Mouse (Mus musculus) gastrocnemius, adult 2 months (tissue): ENCODE results near the gene Lgr5. TPM values are rescaled to one million over a fixed set of nuclear protein-coding genes. Genes with fewer than 3 reads are reported as not detected.

Experiments
- DNase-seq: peaks from one replicate; pipeline ENCODE4 v3.0.0; 2022
- H3K27ac ChIP-seq: fragments of 200-600 bp; 2 replicates; pipeline ENCODE4 v1.8.1; 2022; ENCODE audit warnings: mild to moderate bottlenecking
- H3K4me3 ChIP-seq: fragments of 200-600 bp; 2 replicates; pipeline ENCODE4 v1.8.1; 2022; ENCODE audit warnings: mild to moderate bottlenecking, moderate library complexity
- CTCF ChIP-seq: fragments of 200-600 bp; IDR thresholded peaks from 2 replicates; pipeline ENCODE4 v1.8.1; 2022; ENCODE audit warnings: antibody characterized with exemption, mild to moderate bottlenecking, moderate library complexity
- intact Hi-C: fragments of 180-260 bp; cut with DNase I; formaldehyde crosslinking; loops from one replicate; pipeline ENCODE4 v1.15.1; 2025
- long read RNA-seq, 2 experiments: library from polyadenylated mRNA; stranded (forward); transcript quantifications; one replicate each; pipeline ENCODE4 v2.0.0; 2021
- total RNA-seq, 2 experiments: library from RNA; stranded (reverse); gene quantifications; 2 replicates each; pipeline ENCODE4 v1.2.3; 2021

Lgr5 gene
- total RNA-seq, result not detected
- long read RNA-seq, experiment 1, result 0 reads
- long read RNA-seq, experiment 2, result 0 reads

- Histone ChIP-seq H3K27ac (no peak within 1 kb of the TSS), H3K4me3 (peak within 1 kb of the TSS; percentile 67)
- peak; percentile 47 for DNase-seq
- peak; percentile 33 for TF ChIP-seq CTCF
- intact Hi-C loops, result no loop called here
Observed at GRCm38 (mm10) chr10:115587301-115587969, at the start of gene Lgr5. Gene Lgr5, minus strand, starts transcription at chr10:115587780.

- TF ChIP-seq CTCF, result no peak
- H3K4me3 ChIP-seq, result no peak overlapping the region
- DNase-seq, result no peak
- intact Hi-C loops, result no loop called here
- H3K27ac ChIP-seq, result no peak overlapping the region
Observed at GRCm38 (mm10) chr10:115626678-115627077, 39.1 kb upstream of the Lgr5 start.

- no peak for TF ChIP-seq CTCF
- intact Hi-C loops, result no loop called here
- Histone ChIP-seq H3K27ac (no peak overlapping the region), H3K4me3 (no peak overlapping the region)
- DNase-seq, result no peak
Observed at GRCm38 (mm10) chr10:115624957-115625356, 37.4 kb upstream of the Lgr5 start.

- intact Hi-C loops, result no loop called here
- H3K27ac ChIP-seq, result no peak overlapping the region
- DNase-seq, result peak; percentile 40
- TF ChIP-seq CTCF, result no peak
- H3K4me3 ChIP-seq, result peak overlapping the region; percentile 53
Observed at GRCm38 (mm10) chr10:115623956-115624671, 36.5 kb upstream of the Lgr5 start.

GRCm38 (mm10) chr10:115623481-115623880 lies 35.9 kb upstream of the Lgr5 start:
- H3K27ac ChIP-seq, result no peak overlapping the region
- H3K4me3 ChIP-seq, result no peak overlapping the region; the same call in 1 of the 2 replicates
- DNase-seq, result no peak
- intact Hi-C loops, result no loop called here
- TF ChIP-seq CTCF, result no peak

GRCm38 (mm10) chr10:115618288-115618856 lies 30.8 kb upstream of the Lgr5 start:
- TF ChIP-seq CTCF, result no peak
- H3K4me3 ChIP-seq, result no peak overlapping the region
- no peak overlapping the region for H3K27ac ChIP-seq
- intact Hi-C loops, result loop anchor here (5.0 kb wide), 1 partner anchor 211 kb away; no protein-coding TSS in a partner anchor
- DNase-seq, result no peak

- DNase-seq, result no peak
- H3K4me3 ChIP-seq, result no peak overlapping the region
- peak; percentile 65 for TF ChIP-seq CTCF
- intact Hi-C loops, result loop anchor here (2.0 to 5.0 kb wide), 2 partner anchors 210 to 295 kb away; no protein-coding TSS in a partner anchor
- H3K27ac ChIP-seq, result no peak overlapping the region
Observed at GRCm38 (mm10) chr10:115617456-115618287, 30.1 kb upstream of the Lgr5 start.

GRCm38 (mm10) chr10:115595748-115596147 lies 8.2 kb upstream of the Lgr5 start:
- intact Hi-C loops, result no loop called here
- TF ChIP-seq CTCF, result no peak
- DNase-seq, result no peak
- Histone ChIP-seq H3K4me3 (no peak overlapping the region), H3K27ac (no peak overlapping the region)

- peak overlapping the region; percentile 34; the same call in 1 of the 2 replicates for H3K4me3 ChIP-seq
- DNase-seq, result no peak
- no peak overlapping the region for H3K27ac ChIP-seq
- intact Hi-C loops, result no loop called here
- TF ChIP-seq CTCF, result no peak
Observed at GRCm38 (mm10) chr10:115593651-115594050, 6.1 kb upstream of the Lgr5 start.

GRCm38 (mm10) chr10:115593221-115593620 lies 5.6 kb upstream of the Lgr5 start:
- TF ChIP-seq CTCF, result no peak
- intact Hi-C loops, result no loop called here
- DNase-seq, result no peak
- H3K4me3 ChIP-seq, result peak overlapping the region; percentile 34; the same call in 1 of the 2 replicates
- H3K27ac ChIP-seq, result no peak overlapping the region

GRCm38 (mm10) chr10:115587979-115588378 lies 399 bp upstream of the Lgr5 start:
- intact Hi-C loops, result no loop called here
- no peak overlapping the region for H3K27ac ChIP-seq
- H3K4me3 ChIP-seq, result peak overlapping the region; percentile 67
- no peak for DNase-seq
- TF ChIP-seq CTCF, result no peak
